Mouse (Mus musculus): Measurements from ENCODE around the gene Hmx1. TPM values are rescaled to one million over a fixed set of nuclear protein-coding genes. Genes with fewer than 3 reads are reported as not detected.
A peak's percentile ranks its signal among the peaks of the same experiment; 100 is the strongest.

Gene Hmx1
- not detected in 2 replicates for total RNA-seq (2014; rRNA removed)
- polyA plus RNA-seq (2015; fragmentation: Nextera tagmentation; extraction: Ambion mirVana): not detected in 2 replicates

GRCm38 (mm10) chr5:35388491-35389111, at the start of gene Hmx1:
Hmx1 (plus strand) TSS chr5:35389108.
- ATAC-seq: peak; percentile 73; the same call in 1 of the 2 replicates
- H3K27me3 ChIP-seq (ENCODE audit: insufficient read depth, low read length): peaks cover 100% of the 10 kb centered on the region
- H3K4me2 ChIP-seq (ENCODE audit: low read depth, low read length): peak within 1 kb of the TSS; percentile 47
- under 1% methylated on average over 48 of the region's 71 CpGs for WGBS
- H3K9ac ChIP-seq (replicated peaks; ENCODE audit: low read length): no peak within 1 kb of the TSS
- DNase-seq (ENCODE audit: low spot score): peak; percentile 49
- H3K36me3 ChIP-seq (ENCODE audit: insufficient read depth, low read length): no peaks in the 10 kb centered on the region
- H3K9me3 ChIP-seq (ENCODE audit: low read length): no peaks in the 10 kb centered on the region
- no peak within 1 kb of the TSS for H3K27ac ChIP-seq
- H3K4me1 ChIP-seq (ENCODE audit: insufficient read depth, low read length): no peaks in the 10 kb centered on the region
- H3K4me3 ChIP-seq (ENCODE audit: low read length): peak within 1 kb of the TSS; percentile 27
- TF ChIP-seq CTCF (IDR thresholded peaks at IDR 0.05; ENCODE audit: low read depth): no peak

GRCm38 (mm10) chr5:35345084-35345483, 43.8 kb upstream of the Hmx1 start:
- no peak for ATAC-seq

GRCm38 (mm10) chr5:35348794-35349193, 40.1 kb upstream of the Hmx1 start:
- DNase-seq (ENCODE audit: low spot score) (peak; percentile 90), ATAC-seq (peak; percentile 71)
- no peaks in the 10 kb centered on the region for H3K9me3 ChIP-seq (ENCODE audit: low read length)
- no peak overlapping the region for H3K27ac ChIP-seq
- H3K4me3 ChIP-seq (ENCODE audit: low read length): no peak overlapping the region
- no peaks in the 10 kb centered on the region for H3K27me3 ChIP-seq (ENCODE audit: insufficient read depth, low read length)
- no peaks in the 10 kb centered on the region for H3K4me1 ChIP-seq (ENCODE audit: insufficient read depth, low read length)
- TF ChIP-seq CTCF (IDR thresholded peaks at IDR 0.05; ENCODE audit: low read depth): peak; percentile 91
- H3K36me3 ChIP-seq (ENCODE audit: insufficient read depth, low read length): no peaks in the 10 kb centered on the region
- no peak overlapping the region for H3K9ac ChIP-seq (replicated peaks; ENCODE audit: low read length)
- H3K4me2 ChIP-seq (ENCODE audit: low read depth, low read length): no peak overlapping the region
- WGBS: 22% methylated on average over 3 of the region's 3 CpGs

More at GRCm38 (mm10) chr5:35345084-35345483, 43.8 kb upstream of the Hmx1 start:
- TF ChIP-seq CTCF (IDR thresholded peaks at IDR 0.05; ENCODE audit: low read depth): no peak
- H3K4me3 ChIP-seq (ENCODE audit: low read length): no peak overlapping the region
- no peaks in the 10 kb centered on the region for H3K9me3 ChIP-seq (ENCODE audit: low read length)
- no peaks in the 10 kb centered on the region for H3K4me1 ChIP-seq (ENCODE audit: insufficient read depth, low read length)
- H3K9ac ChIP-seq (replicated peaks; ENCODE audit: low read length): no peak overlapping the region
- WGBS: 80% methylated on average over 3 of the region's 3 CpGs
- H3K27ac ChIP-seq: no peak overlapping the region
- no peak for DNase-seq (ENCODE audit: low spot score)
- no peak overlapping the region for H3K4me2 ChIP-seq (ENCODE audit: low read depth, low read length)
- H3K27me3 ChIP-seq (ENCODE audit: insufficient read depth, low read length): no peaks in the 10 kb centered on the region
- H3K36me3 ChIP-seq (ENCODE audit: insufficient read depth, low read length): no peaks in the 10 kb centered on the region

GRCm38 (mm10) chr5:35357544-35358440, 31.1 kb upstream of the Hmx1 start:
- Histone ChIP-seq H3K9me3 (ENCODE audit: low read length) (no peaks in the 10 kb centered on the region), H3K9ac (replicated peaks; ENCODE audit: low read length) (no peak overlapping the region), H3K27ac (no peak overlapping the region), H3K4me3 (ENCODE audit: low read length) (no peak overlapping the region), H3K27me3 (ENCODE audit: insufficient read depth, low read length) (no peaks in the 10 kb centered on the region), H3K36me3 (ENCODE audit: insufficient read depth, low read length) (no peaks in the 10 kb centered on the region), H3K4me2 (ENCODE audit: low read depth, low read length) (no peak overlapping the region), H3K4me1 (ENCODE audit: insufficient read depth, low read length) (no peaks in the 10 kb centered on the region)
- DNase-seq (ENCODE audit: low spot score) (no peak), ATAC-seq (no peak)
- WGBS: 59% methylated on average over 9 of the region's 9 CpGs
- no peak for TF ChIP-seq CTCF (IDR thresholded peaks at IDR 0.05; ENCODE audit: low read depth)

GRCm38 (mm10) chr5:35361570-35362284, 27.2 kb upstream of the Hmx1 start:
- Histone ChIP-seq H3K9me3 (ENCODE audit: low read length) (no peaks in the 10 kb centered on the region), H3K9ac (replicated peaks; ENCODE audit: low read length) (no peak overlapping the region), H3K27me3 (ENCODE audit: insufficient read depth, low read length) (no peaks in the 10 kb centered on the region), H3K4me1 (ENCODE audit: insufficient read depth, low read length) (no peaks in the 10 kb centered on the region), H3K4me2 (ENCODE audit: low read depth, low read length) (no peak overlapping the region), H3K4me3 (ENCODE audit: low read length) (no peak overlapping the region), H3K36me3 (ENCODE audit: insufficient read depth, low read length) (no peaks in the 10 kb centered on the region), H3K27ac (no peak overlapping the region)
- peak; percentile 100 for TF ChIP-seq CTCF (IDR thresholded peaks at IDR 0.05; ENCODE audit: low read depth)
- WGBS: 46% methylated on average over 8 of the region's 8 CpGs
- peak; percentile 97 for DNase-seq (ENCODE audit: low spot score)
- peak; percentile 75 for ATAC-seq

- H3K4me3 ChIP-seq (ENCODE audit: low read length): no peak overlapping the region
- H3K36me3 ChIP-seq (ENCODE audit: insufficient read depth, low read length): no peaks in the 10 kb centered on the region
- no peaks in the 10 kb centered on the region; the same call in 1 of the 2 replicates for H3K9me3 ChIP-seq (ENCODE audit: low read length)
- DNase-seq (ENCODE audit: low spot score): no peak
- H3K27ac ChIP-seq: no peak overlapping the region
- no peak overlapping the region for H3K4me2 ChIP-seq (ENCODE audit: low read depth, low read length)
- no peaks in the 10 kb centered on the region for H3K4me1 ChIP-seq (ENCODE audit: insufficient read depth, low read length)
- no peaks in the 10 kb centered on the region for H3K27me3 ChIP-seq (ENCODE audit: insufficient read depth, low read length)
- WGBS: 75% methylated on average over 20 of the region's 20 CpGs
- no peak for ATAC-seq
- TF ChIP-seq CTCF (IDR thresholded peaks at IDR 0.05; ENCODE audit: low read depth): no peak
- no peak overlapping the region for H3K9ac ChIP-seq (replicated peaks; ENCODE audit: low read length)
Observed at GRCm38 (mm10) chr5:35366241-35367032, 22.5 kb upstream of the Hmx1 start.
